ENCODE assay signal across 8 mouse cellular contexts in the genomic region with DNA sequence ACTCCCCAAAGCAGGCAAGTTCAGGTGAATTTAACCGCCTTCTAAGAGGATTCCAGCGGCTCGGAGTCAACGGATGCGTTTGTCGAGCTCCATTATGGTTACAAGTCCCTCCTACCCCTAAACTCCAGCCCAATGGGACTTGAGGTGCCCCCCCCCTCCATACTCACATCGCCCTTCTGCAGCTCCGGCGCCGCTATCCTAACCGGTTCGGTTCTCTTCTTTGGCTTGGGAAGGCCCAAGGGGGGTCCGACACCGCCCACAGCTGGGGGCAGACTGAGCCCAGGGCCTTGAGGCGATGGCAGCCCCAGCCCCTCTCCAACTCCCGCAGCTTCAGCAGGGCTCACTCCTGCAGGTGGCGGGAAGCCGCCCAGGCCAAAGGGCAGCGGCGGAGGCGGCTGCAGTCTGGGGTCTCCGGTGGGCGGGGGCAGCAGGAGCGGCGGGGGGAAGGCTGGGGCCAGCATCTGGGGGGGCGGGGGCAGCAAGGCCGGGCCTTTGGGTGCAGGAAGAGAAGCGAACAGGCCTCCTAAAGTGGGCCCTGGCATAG. TPM values are rescaled to one million over a fixed set of nuclear protein-coding genes. Genes with fewer than 3 reads are reported as not detected.
A peak's percentile ranks its signal among the peaks of the same experiment; 100 is the strongest.
DNase-seq lines count a peak whose midpoint lies in the region; ATAC-seq and TF ChIP-seq lines count a peak whose summit lies in the region.

No protein-coding gene starts in this region.

- H3K4me3 ChIP-seq in G1E (ENCODE audit: low read depth, low read length) = peak overlapping the region; percentile 92
- H3K4me3 ChIP-seq in embryonic facial prominence, embryonic 13.5 days = peak overlapping the region; percentile 99
- H3K4me3 ChIP-seq in heart, postnatal 0 days (ENCODE audit: low read depth, low read length) = peak overlapping the region; percentile 90

- H3K9me3 ChIP-seq in G1E (replicated peaks) = peaks cover 5% of the 10 kb centered on the region
- H3K9me3 ChIP-seq in embryonic facial prominence, embryonic 13.5 days = no peaks in the 10 kb centered on the region
- H3K9me3 ChIP-seq in heart, postnatal 0 days (replicated peaks; ENCODE audit: control insufficient read depth, low read length) = 0 out of 2 replicates have a peak, but pooled peaks cover 2% of the 10 kb centered on the region

- ATAC-seq in G1E (ENCODE audit: extremely low read depth, insufficient number of reproducible peaks, low FRiP score, poor library complexity, severe bottlenecking) = no peak
- peak; percentile 15; the same call in 1 of the 2 replicates for ATAC-seq in embryonic facial prominence, embryonic 13.5 days (ENCODE audit: insufficient number of reproducible peaks, insufficient read depth, low FRiP score, low TSS enrichment, low read depth)
- peak; percentile 1; the same call in 1 of the 2 replicates for ATAC-seq in heart, postnatal 0 days (ENCODE audit: insufficient read depth, low read depth)

- no peak for TF ChIP-seq EP300 in heart, postnatal 0 days (IDR thresholded peaks at IDR 0.05; ENCODE audit: low read depth)

- no peak for TF ChIP-seq CTCF in G1E (IDR thresholded peaks at IDR 0.05; ENCODE audit: low read depth, low read length)
- no peak for TF ChIP-seq CTCF in heart, postnatal 0 days (IDR thresholded peaks at IDR 0.05; ENCODE audit: low read depth)

- DNase-seq in G1E (ENCODE audit: low spot score) = peak; percentile 49
- peak; percentile 61 for DNase-seq in adrenal gland, adult 2 months
- DNase-seq in heart, postnatal 0 days (ENCODE audit: low spot score) = peak; percentile 44
- DNase-seq in layer of hippocampus, adult 8-10 months (ENCODE audit: low spot score in 2 of 2) = peak; percentile 33 to 44
- peak; percentile 26 for DNase-seq in lung, postnatal 14 days
- peak; percentile 32 to 44 for DNase-seq in right cerebral cortex, adult 2 months (ENCODE audit: low spot score in 2 of 2)
- DNase-seq in c-Kit-positive CD71-positive TER-119-positive erythroid progenitor cells, embryonic 14.5 days (ENCODE audit: low spot score) = no peak

- peak overlapping the region; percentile 93 for H3K4me2 ChIP-seq in embryonic facial prominence, embryonic 13.5 days
- H3K4me2 ChIP-seq in heart, postnatal 0 days (ENCODE audit: low read depth, low read length) = peak overlapping the region; percentile 75

- H3K36me3 ChIP-seq in G1E (replicated peaks) = peaks cover 31% of the 10 kb centered on the region
- peaks cover 13% of the 10 kb centered on the region for H3K36me3 ChIP-seq in embryonic facial prominence, embryonic 13.5 days
- H3K36me3 ChIP-seq in heart, postnatal 0 days (replicated peaks; ENCODE audit: control insufficient read depth, insufficient read depth, low read length) = peaks cover 16% of the 10 kb centered on the region

- peaks cover 30% of the 10 kb centered on the region for H3K4me1 ChIP-seq in G1E (ENCODE audit: insufficient read depth, low read depth, low read length)
- H3K4me1 ChIP-seq in embryonic facial prominence, embryonic 13.5 days = peaks cover 22% of the 10 kb centered on the region
- peaks cover 18% of the 10 kb centered on the region for H3K4me1 ChIP-seq in heart, postnatal 0 days (ENCODE audit: control insufficient read depth, insufficient read depth)

- peak overlapping the region; percentile 97 for H3K9ac ChIP-seq in embryonic facial prominence, embryonic 13.5 days
- peak overlapping the region; percentile 86 for H3K9ac ChIP-seq in heart, postnatal 0 days (replicated peaks; ENCODE audit: low read depth, low read length)

- no peaks in the 10 kb centered on the region for H3K27me3 ChIP-seq in G1E (ENCODE audit: insufficient read depth, low read length)
- H3K27me3 ChIP-seq in embryonic facial prominence, embryonic 13.5 days = no peaks in the 10 kb centered on the region
- no peaks in the 10 kb centered on the region for H3K27me3 ChIP-seq in heart, postnatal 0 days (ENCODE audit: control insufficient read depth, insufficient read depth, low read length)

- 0% methylated on average over 27 of the region's 28 CpGs for WGBS in embryonic facial prominence, embryonic 13.5 days
- under 1% methylated on average over 24 of the region's 28 CpGs for WGBS in heart, postnatal 0 days

- peak overlapping the region; percentile 90 for H3K27ac ChIP-seq in embryonic facial prominence, embryonic 13.5 days
- H3K27ac ChIP-seq in heart, postnatal 0 days (ENCODE audit: low read depth) = peak overlapping the region; percentile 91

RNA-seq across cellular contexts. Expression of a gene that starts 0.6 kb away (rescaled TPM):
- total RNA-seq in G1E (2014; fragmentation: Nextera tagmentation) (41.3 and 44.7 TPM in 2 replicates), G1E (2017) (28.5 and 32.3 TPM in 2 replicates)
- 75.9 and 99.7 TPM in 2 replicates for polyA plus RNA-seq in G1E (2012)
- 10 to 100 TPM; 48.0 to 52.0 TPM for total RNA-seq in adrenal gland, adult 2 months (2021)
- polyA plus RNA-seq in adrenal gland, adult 2 months (2012; rRNA removed) = 28.5 and 32.5 TPM in 2 replicates
- 14.4 and 17.7 TPM in 2 replicates for polyA plus RNA-seq in embryonic facial prominence, embryonic 13.5 days (2015; fragmentation: Nextera tagmentation; extraction: Ambion mirVana)
- 55.6 and 68.6 TPM in 2 replicates for total RNA-seq in heart, postnatal 0 days (2014; rRNA removed; ENCODE audit: low replicate concordance)
- 10.0 and 12.1 TPM in 2 replicates for polyA plus RNA-seq in heart, postnatal 0 days (2015; fragmentation: Nextera tagmentation; extraction: Ambion mirVana)
- total RNA-seq in layer of hippocampus, adult 8-10 months (2022) = 10 to 100 TPM; 53.2 to 58.8 (median 53.7) TPM

RNA-seq across cellular contexts. Expression of a gene that starts 21.3 kb away (rescaled TPM):
- total RNA-seq in G1E (2014; fragmentation: Nextera tagmentation) (722 and 799 TPM in 2 replicates), G1E (2017) (506 and 578 TPM in 2 replicates)
- 1,810 and 2,017 TPM in 2 replicates for polyA plus RNA-seq in G1E (2012)
- 100 to 1,000 TPM; 181 to 206 TPM for total RNA-seq in adrenal gland, adult 2 months (2021)
- 54.3 and 64.8 TPM in 2 replicates for polyA plus RNA-seq in adrenal gland, adult 2 months (2012; rRNA removed)
- polyA plus RNA-seq in embryonic facial prominence, embryonic 13.5 days (2015; fragmentation: Nextera tagmentation; extraction: Ambion mirVana) = 180 and 260 TPM in 2 replicates
- total RNA-seq in heart, postnatal 0 days (2014; rRNA removed; ENCODE audit: low replicate concordance) = 62.1 and 79.7 TPM in 2 replicates
- 81.0 and 83.8 TPM in 2 replicates for polyA plus RNA-seq in heart, postnatal 0 days (2015; fragmentation: Nextera tagmentation; extraction: Ambion mirVana)
- 100 to 1,000 TPM; 137 to 145 (median 140) TPM for total RNA-seq in layer of hippocampus, adult 8-10 months (2022)

RNA-seq across cellular contexts. Expression of a gene that starts 34.5 kb away (rescaled TPM):
- total RNA-seq in G1E (2014; fragmentation: Nextera tagmentation) (289 and 317 TPM in 2 replicates), G1E (2017) (183 and 204 TPM in 2 replicates)
- polyA plus RNA-seq in G1E (2012) = 21.2 and 24.9 TPM in 2 replicates
- total RNA-seq in adrenal gland, adult 2 months (2021) = 100 to 1,000 TPM; 114 to 120 TPM
- 15.1 and 18.0 TPM in 2 replicates for polyA plus RNA-seq in adrenal gland, adult 2 months (2012; rRNA removed)
- 80.1 and 84.0 TPM in 2 replicates for polyA plus RNA-seq in embryonic facial prominence, embryonic 13.5 days (2015; fragmentation: Nextera tagmentation; extraction: Ambion mirVana)
- 53.9 and 57.1 TPM in 2 replicates for total RNA-seq in heart, postnatal 0 days (2014; rRNA removed; ENCODE audit: low replicate concordance)
- 62.3 and 67.2 TPM in 2 replicates for polyA plus RNA-seq in heart, postnatal 0 days (2015; fragmentation: Nextera tagmentation; extraction: Ambion mirVana)
- total RNA-seq in layer of hippocampus, adult 8-10 months (2022) = 10 to 100 TPM; 58.6 to 59.7 (median 59.5) TPM

RNA-seq across cellular contexts. Expression of a gene that starts 38.2 kb away (rescaled TPM):
- total RNA-seq in G1E (2014; fragmentation: Nextera tagmentation) = not detected in 2 replicates
- 0.16 and 0.17 TPM in 2 replicates for total RNA-seq in G1E (2017)
- not detected in 2 replicates for polyA plus RNA-seq in G1E (2012)
- under 1 TPM; 0.17 to 0.31 TPM for total RNA-seq in adrenal gland, adult 2 months (2021)
- 0.30 and 0.39 TPM in 2 replicates for polyA plus RNA-seq in adrenal gland, adult 2 months (2012; rRNA removed)
- not detected in 2 replicates for polyA plus RNA-seq in embryonic facial prominence, embryonic 13.5 days (2015; fragmentation: Nextera tagmentation; extraction: Ambion mirVana)
- total RNA-seq in heart, postnatal 0 days (2014; rRNA removed; ENCODE audit: low replicate concordance) = 1.7 TPM in 1 of 2 replicates, not detected in the other
- polyA plus RNA-seq in heart, postnatal 0 days (2015; fragmentation: Nextera tagmentation; extraction: Ambion mirVana) = 0.08 and 0.10 TPM in 2 replicates
- total RNA-seq in layer of hippocampus, adult 8-10 months (2022) = not detected

RNA-seq across cellular contexts. Expression of a gene that starts 45.3 kb away (rescaled TPM):
- total RNA-seq in G1E (2014; fragmentation: Nextera tagmentation) = 67.3 and 70.8 TPM in 2 replicates
- 54.1 and 54.9 TPM in 2 replicates for total RNA-seq in G1E (2017)
- 15.8 and 18.3 TPM in 2 replicates for polyA plus RNA-seq in G1E (2012)
- total RNA-seq in adrenal gland, adult 2 months (2021) = 10 to 100 TPM; 16.3 to 21.4 TPM
- polyA plus RNA-seq in adrenal gland, adult 2 months (2012; rRNA removed) = 9.4 and 9.7 TPM in 2 replicates
- polyA plus RNA-seq in embryonic facial prominence, embryonic 13.5 days (2015; fragmentation: Nextera tagmentation; extraction: Ambion mirVana) = 69.0 and 74.3 TPM in 2 replicates
- total RNA-seq in heart, postnatal 0 days (2014; rRNA removed; ENCODE audit: low replicate concordance) = 8.2 and 24.0 TPM in 2 replicates
- 14.2 and 16.2 TPM in 2 replicates for polyA plus RNA-seq in heart, postnatal 0 days (2015; fragmentation: Nextera tagmentation; extraction: Ambion mirVana)
- 10 to 100 TPM; 12.7 to 16.1 (median 15.1) TPM for total RNA-seq in layer of hippocampus, adult 8-10 months (2022)
